Mouse (Mus musculus): ENCODE results near the gene Tomm20l. TPM values are rescaled to one million over a fixed set of nuclear protein-coding genes. Genes with fewer than 3 reads are reported as not detected.

Gene Tomm20l
- polyA plus RNA-seq, 1 experiment, result not detected

DNA sequence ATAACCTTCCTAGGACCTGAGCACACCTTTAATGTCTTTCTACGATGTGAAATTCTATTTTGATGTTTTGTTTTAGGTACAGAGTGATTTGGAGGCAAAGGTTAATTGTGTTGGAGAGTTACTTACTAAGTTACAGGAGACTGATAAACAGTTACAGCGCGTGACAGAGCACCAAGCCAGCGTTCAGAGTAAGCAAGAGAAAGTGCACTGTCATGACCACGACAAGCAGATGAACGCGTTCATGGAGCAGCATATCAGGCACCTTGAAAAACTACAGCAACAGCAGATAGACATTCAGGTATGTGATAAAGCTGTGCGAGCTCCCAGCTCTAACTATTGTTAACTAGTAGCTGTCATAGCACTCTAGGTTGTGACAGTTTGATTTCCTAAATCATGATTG, 38.9 kb downstream of the Tomm20l start:
- WGBS, result 88% methylated on average over 8 of the region's 8 CpGs
- TF ChIP-seq POLR2A (IDR thresholded peaks at IDR 0.05; ENCODE audit: low read depth, low read length), result no peak
- TF ChIP-seq CTCF (conservative IDR thresholded peaks at IDR 0.05; ENCODE audit: insufficient read depth, insufficient read length, low read depth, low read length), result no peak

DNA sequence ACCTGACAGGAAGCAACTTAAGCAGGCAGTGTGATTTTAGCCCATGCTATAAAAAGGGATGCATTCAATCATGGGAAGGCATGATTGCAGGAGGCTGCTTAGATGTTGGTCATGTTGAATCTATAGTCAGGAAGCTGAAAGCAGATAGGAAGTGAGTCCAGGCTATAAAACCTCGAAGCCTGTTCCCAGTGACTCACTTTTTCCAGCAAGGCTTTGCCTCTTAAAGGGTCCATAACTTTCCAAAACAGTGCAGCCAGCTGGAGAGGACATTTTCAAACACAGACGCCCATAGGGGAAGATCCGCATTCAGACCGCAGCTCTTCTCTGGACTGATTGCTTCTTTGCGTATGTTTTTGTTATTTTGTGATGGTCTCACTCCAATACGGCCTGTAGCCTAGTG, 43.8 kb downstream of the Tomm20l start:
- Histone ChIP-seq H3K4me3 (ENCODE audit: insufficient read depth, low read depth, low read length) (no peak overlapping the region), H3K27me3 (replicated peaks; ENCODE audit: control insufficient read depth, insufficient read depth, low read length) (no peaks in the 10 kb centered on the region), H3K4me1 (ENCODE audit: control insufficient read depth, insufficient read depth, low read length) (no peaks in the 10 kb centered on the region), H3K27ac (ENCODE audit: insufficient read depth, low read depth, low read length) (no peak overlapping the region), H3K36me3 (ENCODE audit: control insufficient read depth, insufficient read depth, low read length) (peaks cover 2% of the 10 kb centered on the region; the same call in 1 of the 2 replicates)
- no peak for DNase-seq
- TF ChIP-seq POLR2A (IDR thresholded peaks at IDR 0.05; ENCODE audit: low read depth, low read length) (no peak), CTCF (conservative IDR thresholded peaks at IDR 0.05; ENCODE audit: insufficient read depth, insufficient read length, low read depth, low read length) (no peak)
- 90% methylated on average over 6 of the region's 6 CpGs for WGBS

More for the DNA sequence above, 38.9 kb downstream of the Tomm20l start:
- H3K4me3 ChIP-seq (ENCODE audit: insufficient read depth, low read depth, low read length), result no peak overlapping the region
- no peak overlapping the region for H3K27ac ChIP-seq (ENCODE audit: insufficient read depth, low read depth, low read length)
- H3K27me3 ChIP-seq (replicated peaks; ENCODE audit: control insufficient read depth, insufficient read depth, low read length), result no peaks in the 10 kb centered on the region
- H3K36me3 ChIP-seq (ENCODE audit: control insufficient read depth, insufficient read depth, low read length), result no peaks in the 10 kb centered on the region
- H3K4me1 ChIP-seq (ENCODE audit: control insufficient read depth, insufficient read depth, low read length), result no peaks in the 10 kb centered on the region
- DNase-seq, result no peak

DNA sequence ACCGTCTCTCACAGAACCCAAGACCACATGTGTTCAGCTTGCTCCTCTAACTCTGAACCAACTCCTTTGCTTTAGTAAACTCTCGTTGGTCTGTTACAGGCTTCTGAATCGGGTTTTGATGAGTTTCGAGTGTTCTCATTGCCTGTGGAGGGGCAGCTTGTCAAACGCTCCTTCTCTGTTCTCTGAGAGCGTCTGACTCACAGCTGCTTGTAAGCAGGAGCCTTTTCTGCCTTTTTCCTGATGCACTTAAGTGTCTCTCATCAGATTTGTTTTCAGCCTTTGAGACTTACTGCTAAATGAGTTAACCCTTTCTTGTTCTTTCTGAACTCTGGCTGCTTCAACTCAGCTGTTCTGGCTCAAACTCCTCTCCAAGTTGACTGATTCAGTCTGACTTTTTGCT, 46.7 kb downstream of the Tomm20l start:
- Histone ChIP-seq H3K4me1 (ENCODE audit: control insufficient read depth, insufficient read depth, low read length) (no peaks in the 10 kb centered on the region), H3K4me3 (ENCODE audit: insufficient read depth, low read depth, low read length) (no peak overlapping the region), H3K27me3 (replicated peaks; ENCODE audit: control insufficient read depth, insufficient read depth, low read length) (no peaks in the 10 kb centered on the region), H3K36me3 (ENCODE audit: control insufficient read depth, insufficient read depth, low read length) (peaks cover 2% of the 10 kb centered on the region), H3K27ac (ENCODE audit: insufficient read depth, low read depth, low read length) (no peak overlapping the region)
- 90% methylated on average over 6 of the region's 6 CpGs for WGBS
- TF ChIP-seq POLR2A (IDR thresholded peaks at IDR 0.05; ENCODE audit: low read depth, low read length) (no peak), CTCF (conservative IDR thresholded peaks at IDR 0.05; ENCODE audit: insufficient read depth, insufficient read length, low read depth, low read length) (no peak)
- no peak for DNase-seq

DNA sequence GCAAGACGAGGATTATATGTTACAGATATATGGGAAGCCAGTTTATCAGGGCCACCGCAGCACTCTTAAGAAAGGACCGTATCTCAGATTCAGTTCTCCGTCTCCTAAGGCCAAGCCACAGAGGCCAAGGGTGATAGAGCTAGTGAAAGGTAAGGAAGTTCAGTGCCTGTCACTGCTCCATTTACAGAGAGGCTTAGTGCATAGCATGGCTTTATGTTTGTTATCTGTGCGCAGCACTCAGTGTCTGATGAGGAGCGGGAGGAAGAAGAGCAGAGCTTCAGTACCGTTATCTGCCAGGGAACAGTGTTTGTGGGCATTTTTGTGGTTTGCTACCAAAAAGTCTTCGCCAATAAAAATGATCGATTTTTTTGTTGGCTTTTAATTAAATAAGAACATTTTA, 53.2 kb downstream of the Tomm20l start:
- Histone ChIP-seq H3K4me3 (ENCODE audit: insufficient read depth, low read depth, low read length) (no peak overlapping the region), H3K4me1 (ENCODE audit: control insufficient read depth, insufficient read depth, low read length) (no peaks in the 10 kb centered on the region), H3K36me3 (ENCODE audit: control insufficient read depth, insufficient read depth, low read length) (peaks cover 2% of the 10 kb centered on the region), H3K27ac (ENCODE audit: insufficient read depth, low read depth, low read length) (no peak overlapping the region), H3K27me3 (replicated peaks; ENCODE audit: control insufficient read depth, insufficient read depth, low read length) (no peaks in the 10 kb centered on the region)
- TF ChIP-seq CTCF (conservative IDR thresholded peaks at IDR 0.05; ENCODE audit: insufficient read depth, insufficient read length, low read depth, low read length) (no peak), POLR2A (IDR thresholded peaks at IDR 0.05; ENCODE audit: low read depth, low read length) (no peak)
- DNase-seq, result no peak
- 96% methylated on average over 9 of the region's 9 CpGs for WGBS

DNA sequence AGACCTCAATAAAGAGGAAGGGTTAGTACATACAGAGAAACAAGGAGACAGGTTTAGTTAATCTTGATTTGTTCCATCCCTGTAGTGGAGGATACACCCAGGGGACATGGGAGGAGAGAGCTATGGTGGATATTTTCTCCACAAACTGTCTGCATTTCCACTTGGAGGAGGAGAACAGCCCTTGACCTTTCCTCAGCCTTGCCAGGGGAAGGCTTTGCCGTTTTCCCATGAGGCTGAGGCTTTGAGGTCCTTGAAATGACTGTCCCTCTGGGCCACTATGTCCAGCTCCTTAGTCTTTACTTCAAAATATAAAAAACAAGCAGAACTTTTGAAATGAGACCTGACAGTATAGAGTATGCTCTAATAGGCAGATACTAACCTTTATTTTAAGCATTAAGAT, 58.7 kb downstream of the Tomm20l start:
- WGBS, result 100% methylated on average over 1 of the region's 1 CpGs
- DNase-seq, result no peak
- no peak for TF ChIP-seq CTCF (conservative IDR thresholded peaks at IDR 0.05; ENCODE audit: insufficient read depth, insufficient read length, low read depth, low read length)
- TF ChIP-seq POLR2A (IDR thresholded peaks at IDR 0.05; ENCODE audit: low read depth, low read length), result no peak

More for the DNA sequence above, 58.7 kb downstream of the Tomm20l start:
- Histone ChIP-seq H3K36me3 (ENCODE audit: control insufficient read depth, insufficient read depth, low read length) (0 out of 2 replicates have a peak, but pooled peaks cover under 1% of the 10 kb centered on the region), H3K4me3 (ENCODE audit: insufficient read depth, low read depth, low read length) (no peak overlapping the region), H3K4me1 (ENCODE audit: control insufficient read depth, insufficient read depth, low read length) (no peaks in the 10 kb centered on the region), H3K27ac (ENCODE audit: insufficient read depth, low read depth, low read length) (no peak overlapping the region), H3K27me3 (replicated peaks; ENCODE audit: control insufficient read depth, insufficient read depth, low read length) (no peaks in the 10 kb centered on the region)

Other genes starting within 250 kb of the Tomm20l start
- gene Actr10, start 173.6 kb upstream of the Tomm20l start, polyA plus RNA-seq (2012; rRNA removed), result 31.9 and 44.6 TPM in 2 replicates
- 21.1 and 44.9 TPM in 2 replicates for gene Psma3, start 136.8 kb upstream of the Tomm20l start, polyA plus RNA-seq (2012; rRNA removed)
- gene Arid4a, start 95.4 kb upstream of the Tomm20l start, polyA plus RNA-seq (2012; rRNA removed), result 3.0 and 3.6 TPM in 2 replicates
- 18.2 and 25.3 TPM in 2 replicates for gene Timm9, start 25.3 kb downstream of the Tomm20l start, polyA plus RNA-seq (2012; rRNA removed)
- 2.1 and 2.4 TPM in 2 replicates for gene 2700049A03Rik, start 25.4 kb downstream of the Tomm20l start, polyA plus RNA-seq (2012; rRNA removed)
- gene Dact1, start 198.5 kb downstream of the Tomm20l start, polyA plus RNA-seq (2012; rRNA removed), result 3.9 and 4.0 TPM in 2 replicates